Mouse (Mus musculus): Measurements from ENCODE around the gene Kif5c. TPM values are rescaled to one million over a fixed set of nuclear protein-coding genes. Genes with fewer than 3 reads are reported as not detected.
A peak's percentile ranks its signal among the peaks of the same experiment; 100 is the strongest.

Kif5c gene
- polyA plus RNA-seq, 1 experiment, result not detected

DNA sequence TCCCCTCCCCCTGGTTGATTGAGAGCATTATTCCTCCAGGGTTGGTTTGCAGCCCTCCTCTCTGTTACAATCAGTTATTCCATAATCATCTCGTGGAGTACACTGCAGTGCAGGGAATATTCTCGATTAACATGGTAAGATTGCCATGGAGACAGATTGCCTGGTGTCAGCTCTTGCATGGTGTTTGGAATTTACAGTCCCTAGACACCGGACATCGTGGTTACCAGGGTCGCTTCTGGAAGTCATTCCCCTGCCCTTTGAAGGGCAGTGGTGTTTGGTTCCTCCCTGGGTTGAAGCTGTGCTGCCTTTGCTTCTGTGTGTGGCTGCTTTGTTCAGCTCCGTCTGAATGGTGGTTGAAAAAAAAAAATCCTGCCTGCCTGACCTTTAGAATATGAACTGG is 100.8 kb downstream of the Kif5c start:
- Histone ChIP-seq H3K9me3 (ENCODE audit: control insufficient read depth, low read length) (no peaks in the 10 kb centered on the region), H3K4me1 (ENCODE audit: control insufficient read depth) (no peaks in the 10 kb centered on the region), H3K4me3 (replicated peaks) (no peak overlapping the region), H3K36me3 (ENCODE audit: control insufficient read depth) (no peaks in the 10 kb centered on the region), H3K27me3 (ENCODE audit: control insufficient read depth) (peaks cover 3% of the 10 kb centered on the region; the same call in 1 of the 2 replicates)
- TF ChIP-seq TAL1 (IDR thresholded peaks at IDR 0.05; ENCODE audit: low read length) (no peak), GATA1 (IDR thresholded peaks at IDR 0.05; ENCODE audit: low read length) (no peak)

DNA sequence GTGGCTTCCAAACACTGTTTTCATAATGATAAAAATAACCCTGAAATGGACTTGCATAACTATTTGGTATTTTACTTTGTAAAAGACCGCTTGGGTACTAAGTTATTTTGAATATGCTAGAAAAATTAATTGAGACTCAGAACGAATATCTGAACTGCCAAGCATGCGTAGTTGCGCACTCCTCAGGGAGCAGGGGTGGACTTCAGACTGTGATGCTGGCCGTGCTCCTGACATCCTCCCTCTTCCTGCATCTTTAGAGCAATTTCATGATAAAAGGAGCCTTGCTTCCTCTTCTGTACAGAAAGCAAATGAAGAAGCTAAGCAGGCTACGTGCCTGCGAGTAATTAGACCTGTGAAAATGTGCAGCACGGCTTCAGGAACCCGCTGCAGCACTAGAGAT is 101.2 kb downstream of the Kif5c start:
- no peaks in the 10 kb centered on the region; the same call in 1 of the 2 replicates for H3K4me1 ChIP-seq (ENCODE audit: control insufficient read depth)
- H3K27me3 ChIP-seq (ENCODE audit: control insufficient read depth), result peaks cover 3% of the 10 kb centered on the region; the same call in 1 of the 2 replicates
- H3K4me3 ChIP-seq (replicated peaks), result no peak overlapping the region
- no peak for TF ChIP-seq GATA1 (IDR thresholded peaks at IDR 0.05; ENCODE audit: low read length)
- TF ChIP-seq TAL1 (IDR thresholded peaks at IDR 0.05; ENCODE audit: low read length), result no peak
- no peaks in the 10 kb centered on the region for H3K9me3 ChIP-seq (ENCODE audit: control insufficient read depth, low read length)
- H3K36me3 ChIP-seq (ENCODE audit: control insufficient read depth), result no peaks in the 10 kb centered on the region

DNA sequence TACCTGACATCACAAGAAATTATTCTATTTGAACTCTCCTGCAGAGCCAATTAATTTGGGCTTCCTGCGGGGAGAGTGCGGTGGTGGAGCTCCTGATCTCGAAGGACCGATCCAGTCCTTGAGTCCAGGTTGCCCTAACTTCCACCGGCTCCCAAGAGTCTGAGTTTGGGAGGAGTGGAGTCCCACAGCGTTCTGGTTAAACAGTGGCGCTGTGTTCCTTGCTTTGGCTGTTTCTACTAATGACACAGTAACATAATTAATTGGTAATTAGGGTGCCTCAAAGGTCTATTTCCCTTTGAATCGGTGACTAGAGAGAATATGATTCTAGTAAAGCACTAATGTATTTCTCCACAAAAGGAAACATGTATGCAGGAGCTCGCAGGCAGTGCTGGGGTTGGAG is 103.2 kb downstream of the Kif5c start:
- Histone ChIP-seq H3K4me1 (ENCODE audit: control insufficient read depth) (no peaks in the 10 kb centered on the region; the same call in 1 of the 2 replicates), H3K27me3 (ENCODE audit: control insufficient read depth) (peaks cover 3% of the 10 kb centered on the region; the same call in 1 of the 2 replicates), H3K36me3 (ENCODE audit: control insufficient read depth) (no peaks in the 10 kb centered on the region), H3K9me3 (ENCODE audit: control insufficient read depth, low read length) (no peaks in the 10 kb centered on the region), H3K4me3 (replicated peaks) (no peak overlapping the region)
- no peak for TF ChIP-seq GATA1 (IDR thresholded peaks at IDR 0.05; ENCODE audit: low read length)
- no peak for TF ChIP-seq TAL1 (IDR thresholded peaks at IDR 0.05; ENCODE audit: low read length)

DNA sequence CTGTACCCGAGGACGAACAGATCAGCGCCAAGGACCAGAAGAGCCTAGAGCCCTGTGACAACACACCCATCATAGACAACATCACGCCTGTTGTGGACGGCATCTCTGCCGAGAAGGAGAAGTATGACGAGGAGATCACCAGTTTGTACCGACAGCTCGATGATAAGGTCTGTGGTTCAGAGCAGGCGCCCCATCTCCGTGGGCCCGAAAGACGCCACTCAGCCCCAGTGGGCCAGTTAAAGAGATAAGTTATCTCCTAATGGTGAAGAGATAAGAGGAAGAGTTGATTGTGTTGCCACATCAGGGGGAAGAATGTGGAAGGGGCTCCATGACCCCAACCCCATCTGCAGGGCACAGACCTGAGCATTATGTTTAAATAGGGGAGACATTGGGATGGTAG is 103.9 kb downstream of the Kif5c start:
- Histone ChIP-seq H3K9me3 (ENCODE audit: control insufficient read depth, low read length) (no peaks in the 10 kb centered on the region), H3K27me3 (ENCODE audit: control insufficient read depth) (peaks cover 3% of the 10 kb centered on the region; the same call in 1 of the 2 replicates), H3K4me1 (ENCODE audit: control insufficient read depth) (no peaks in the 10 kb centered on the region; the same call in 1 of the 2 replicates), H3K36me3 (ENCODE audit: control insufficient read depth) (no peaks in the 10 kb centered on the region), H3K4me3 (replicated peaks) (no peak overlapping the region)
- TF ChIP-seq GATA1 (IDR thresholded peaks at IDR 0.05; ENCODE audit: low read length) (no peak), TAL1 (IDR thresholded peaks at IDR 0.05; ENCODE audit: low read length) (no peak)

DNA sequence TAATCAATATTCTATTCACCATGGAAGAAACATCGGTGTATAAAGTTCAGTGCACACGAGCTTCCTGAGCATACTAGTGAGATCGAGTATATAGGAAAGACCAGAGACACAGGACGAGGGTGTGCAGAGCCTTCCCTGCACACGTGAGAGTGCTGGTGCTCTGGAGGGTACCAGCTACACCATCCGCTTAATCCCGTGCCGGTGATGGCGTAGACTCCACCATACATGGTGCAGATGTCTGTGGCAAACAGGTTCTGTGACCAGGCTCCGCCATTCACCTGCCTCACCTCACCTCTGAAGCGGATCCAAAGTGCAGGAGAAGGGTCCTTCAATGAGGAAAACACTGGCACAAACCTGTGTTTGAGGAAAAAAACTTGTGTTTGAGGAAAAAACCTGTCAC is 107.6 kb downstream of the Kif5c start:
- Histone ChIP-seq H3K27me3 (ENCODE audit: control insufficient read depth) (peaks cover 3% of the 10 kb centered on the region; the same call in 1 of the 2 replicates), H3K36me3 (ENCODE audit: control insufficient read depth) (no peaks in the 10 kb centered on the region), H3K4me1 (ENCODE audit: control insufficient read depth) (peaks cover 27% of the 10 kb centered on the region), H3K4me3 (replicated peaks) (no peak overlapping the region), H3K9me3 (ENCODE audit: control insufficient read depth, low read length) (no peaks in the 10 kb centered on the region)
- TF ChIP-seq GATA1 (IDR thresholded peaks at IDR 0.05; ENCODE audit: low read length), result no peak

DNA sequence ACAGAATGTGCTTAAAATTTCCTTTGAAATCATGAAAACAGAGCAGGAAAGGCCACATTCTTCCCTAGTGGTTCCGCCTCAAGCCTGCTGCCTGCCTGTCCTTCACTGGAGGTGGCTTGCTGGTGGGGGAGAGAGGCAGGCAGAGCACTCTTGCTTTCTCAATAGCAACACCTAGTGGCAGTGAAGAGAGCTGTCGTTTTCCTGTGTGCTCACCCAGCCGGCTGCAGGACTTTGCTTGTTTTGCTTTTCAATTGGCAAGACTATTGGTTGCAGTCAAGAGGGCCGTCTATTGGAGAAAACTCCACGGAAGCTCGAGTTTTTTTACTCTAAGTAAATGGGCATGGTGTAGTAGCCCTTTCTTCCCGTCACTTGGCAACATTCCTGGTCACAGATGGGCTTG is 108.1 kb downstream of the Kif5c start:
- Histone ChIP-seq H3K27me3 (ENCODE audit: control insufficient read depth) (peaks cover 3% of the 10 kb centered on the region; the same call in 1 of the 2 replicates), H3K36me3 (ENCODE audit: control insufficient read depth) (no peaks in the 10 kb centered on the region), H3K4me3 (replicated peaks) (no peak overlapping the region), H3K4me1 (ENCODE audit: control insufficient read depth) (peaks cover 27% of the 10 kb centered on the region), H3K9me3 (ENCODE audit: control insufficient read depth, low read length) (no peaks in the 10 kb centered on the region)
- TF ChIP-seq TAL1 (IDR thresholded peaks at IDR 0.05; ENCODE audit: low read length) (no peak), GATA1 (IDR thresholded peaks at IDR 0.05; ENCODE audit: low read length) (no peak)

DNA sequence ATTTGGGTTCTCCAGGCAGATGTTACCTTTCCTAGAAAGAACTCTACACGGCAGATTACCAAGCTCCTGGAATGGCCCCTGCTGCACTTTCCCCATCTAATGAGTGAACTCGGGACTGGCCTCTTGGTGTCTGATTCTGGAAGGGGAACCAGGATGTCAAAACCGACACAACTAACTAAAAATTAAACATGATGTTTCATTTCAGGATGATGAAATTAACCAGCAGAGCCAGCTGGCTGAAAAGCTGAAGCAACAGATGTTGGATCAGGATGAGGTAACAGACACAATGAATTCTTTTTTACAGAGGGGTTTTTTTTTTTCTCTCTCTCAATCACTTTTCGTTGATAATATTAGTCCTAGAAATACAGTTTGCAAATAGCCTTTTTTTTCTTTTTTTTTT is 108.6 kb downstream of the Kif5c start:
- no peak for TF ChIP-seq TAL1 (IDR thresholded peaks at IDR 0.05; ENCODE audit: low read length)
- no peak for TF ChIP-seq GATA1 (IDR thresholded peaks at IDR 0.05; ENCODE audit: low read length)
- Histone ChIP-seq H3K27me3 (ENCODE audit: control insufficient read depth) (peaks cover 3% of the 10 kb centered on the region; the same call in 1 of the 2 replicates), H3K9me3 (ENCODE audit: control insufficient read depth, low read length) (no peaks in the 10 kb centered on the region), H3K36me3 (ENCODE audit: control insufficient read depth) (no peaks in the 10 kb centered on the region), H3K4me3 (replicated peaks) (no peak overlapping the region), H3K4me1 (ENCODE audit: control insufficient read depth) (peaks cover 27% of the 10 kb centered on the region)

DNA sequence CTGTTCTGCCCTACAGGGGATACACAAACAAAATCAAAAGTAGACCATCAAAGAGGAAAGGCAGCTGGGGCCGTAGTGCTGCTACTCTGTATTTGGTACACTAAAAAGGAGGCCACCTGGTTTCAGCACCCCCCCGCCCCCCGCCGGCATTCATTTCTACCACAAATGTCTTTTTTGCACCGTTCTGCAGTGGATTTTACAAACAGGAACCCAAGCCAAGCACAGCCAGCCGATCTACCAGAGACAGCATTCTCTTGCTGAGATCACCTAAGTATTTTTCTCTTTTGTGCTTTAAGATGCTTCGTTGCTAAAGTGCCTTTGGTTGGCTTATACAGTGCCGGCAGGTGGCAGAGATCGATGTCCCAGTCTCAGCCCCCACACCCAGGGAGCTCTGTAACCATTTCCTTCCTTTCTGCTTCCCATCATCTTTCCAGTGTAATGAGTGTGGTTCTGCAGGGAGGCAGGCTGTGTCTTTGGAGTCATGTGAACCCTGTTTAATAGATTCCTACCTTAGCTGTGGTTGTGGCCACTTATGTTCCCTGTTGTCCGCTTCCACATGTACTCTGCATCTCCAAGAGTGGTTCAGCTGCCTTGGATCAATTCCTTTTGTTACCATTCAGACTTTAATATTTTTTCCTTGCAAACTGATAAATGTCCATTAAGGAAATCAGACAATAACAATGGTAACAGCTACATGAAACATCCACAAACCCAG is 110.0 kb downstream of the Kif5c start:
- Histone ChIP-seq H3K4me3 (replicated peaks) (peak overlapping the region; percentile 4), H3K4me1 (ENCODE audit: control insufficient read depth) (peaks cover 34% of the 10 kb centered on the region), H3K9me3 (ENCODE audit: control insufficient read depth, low read length) (no peaks in the 10 kb centered on the region), H3K36me3 (ENCODE audit: control insufficient read depth) (no peaks in the 10 kb centered on the region), H3K27me3 (ENCODE audit: control insufficient read depth) (no peaks in the 10 kb centered on the region)
- TF ChIP-seq TAL1 (IDR thresholded peaks at IDR 0.05; ENCODE audit: low read length), result no peak
- no peak for TF ChIP-seq GATA1 (IDR thresholded peaks at IDR 0.05; ENCODE audit: low read length)

DNA sequence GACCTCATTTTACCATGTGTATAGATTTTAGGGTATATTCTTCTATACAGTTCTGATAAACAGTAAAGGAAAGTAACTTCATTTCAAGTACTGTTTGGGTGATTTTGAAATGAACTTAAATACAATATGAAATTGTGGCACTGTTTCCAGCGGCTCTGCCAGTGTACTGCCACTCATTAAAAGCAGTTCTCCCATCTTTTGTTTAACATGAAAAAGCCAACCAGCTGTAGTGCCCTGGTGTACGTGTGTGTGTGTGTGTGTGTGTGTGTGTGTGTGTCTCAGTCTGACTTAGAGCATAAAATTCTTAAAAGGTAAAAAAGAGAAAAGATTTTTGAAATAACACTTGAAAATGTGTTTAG is 110.5 kb downstream of the Kif5c start:
- peak overlapping the region; percentile 57 for H3K4me3 ChIP-seq (replicated peaks)
- peaks cover 37% of the 10 kb centered on the region for H3K4me1 ChIP-seq (ENCODE audit: control insufficient read depth)
- H3K27me3 ChIP-seq (ENCODE audit: control insufficient read depth), result no peaks in the 10 kb centered on the region
- H3K36me3 ChIP-seq (ENCODE audit: control insufficient read depth), result no peaks in the 10 kb centered on the region
- H3K9me3 ChIP-seq (ENCODE audit: control insufficient read depth, low read length), result no peaks in the 10 kb centered on the region
- TF ChIP-seq GATA1 (IDR thresholded peaks at IDR 0.05; ENCODE audit: low read length) (no peak), TAL1 (IDR thresholded peaks at IDR 0.05; ENCODE audit: low read length) (no peak)

Data from erythroblast, embryonic 14.5 days (primary cell).